Mouse (Mus musculus): ENCODE results near the gene Gm281. TPM values are rescaled to one million over a fixed set of nuclear protein-coding genes. Genes with fewer than 3 reads are reported as not detected.
"Not testable (repeated sequence)": the region's sequence is repeated elsewhere in the genome, so short reads cannot be mapped to it uniquely, and the experiment has no call there.

Gm281 gene
- total RNA-seq (2021), result not detected

GRCm38 (mm10) chr14:13914387-13915082 lies at the start of gene Gm281:
Gene Gm281, minus strand, starts transcription at chr14:13914478.
- intact Hi-C loops (cut with DNase I), result loop anchor here (10.0 kb wide), 1 partner anchor 700 kb away; no protein-coding TSS in a partner anchor
- no peak for DNase-seq (ENCODE audit: extremely low spot score in 1 of 2, low spot score in 2 of 2)

DNA sequence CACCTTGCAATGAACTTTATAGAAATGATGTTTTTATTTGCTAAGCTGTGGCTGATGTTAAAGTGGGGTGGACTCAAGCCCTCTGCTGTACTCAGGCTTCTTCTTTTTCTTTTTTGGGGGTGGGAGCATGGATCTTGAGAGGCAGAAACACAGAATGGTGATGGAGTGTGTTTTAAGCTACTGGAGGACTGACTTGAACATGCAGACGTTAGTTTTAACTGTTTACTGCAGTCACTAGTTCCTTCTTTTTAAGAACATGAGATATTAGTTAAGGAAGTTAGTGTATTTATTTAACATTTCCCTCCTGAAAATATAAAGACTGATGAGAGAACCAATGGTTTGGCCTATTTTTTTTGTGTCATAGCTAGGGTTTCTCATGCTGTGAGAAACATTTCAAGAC lies 49.2 kb upstream of the Gm281 start:
- DNase-seq (ENCODE audit: extremely low spot score in 1 of 2, low spot score in 2 of 2), result no peak
- intact Hi-C loops (cut with DNase I), result loop anchor here (5.0 to 10.0 kb wide), 2 partner anchors 51 to 134 kb away; no protein-coding TSS in a partner anchor

- intact Hi-C loops (cut with DNase I), result loop anchor here (5.0 to 10.0 kb wide), 2 partner anchors 52 to 135 kb away; no protein-coding TSS in a partner anchor
- DNase-seq (ENCODE audit: extremely low spot score in 1 of 2, low spot score in 2 of 2), result no peak
These were observed 48.2 kb upstream of the Gm281 start for GRCm38 (mm10) chr14:13962476-13962875.

DNA sequence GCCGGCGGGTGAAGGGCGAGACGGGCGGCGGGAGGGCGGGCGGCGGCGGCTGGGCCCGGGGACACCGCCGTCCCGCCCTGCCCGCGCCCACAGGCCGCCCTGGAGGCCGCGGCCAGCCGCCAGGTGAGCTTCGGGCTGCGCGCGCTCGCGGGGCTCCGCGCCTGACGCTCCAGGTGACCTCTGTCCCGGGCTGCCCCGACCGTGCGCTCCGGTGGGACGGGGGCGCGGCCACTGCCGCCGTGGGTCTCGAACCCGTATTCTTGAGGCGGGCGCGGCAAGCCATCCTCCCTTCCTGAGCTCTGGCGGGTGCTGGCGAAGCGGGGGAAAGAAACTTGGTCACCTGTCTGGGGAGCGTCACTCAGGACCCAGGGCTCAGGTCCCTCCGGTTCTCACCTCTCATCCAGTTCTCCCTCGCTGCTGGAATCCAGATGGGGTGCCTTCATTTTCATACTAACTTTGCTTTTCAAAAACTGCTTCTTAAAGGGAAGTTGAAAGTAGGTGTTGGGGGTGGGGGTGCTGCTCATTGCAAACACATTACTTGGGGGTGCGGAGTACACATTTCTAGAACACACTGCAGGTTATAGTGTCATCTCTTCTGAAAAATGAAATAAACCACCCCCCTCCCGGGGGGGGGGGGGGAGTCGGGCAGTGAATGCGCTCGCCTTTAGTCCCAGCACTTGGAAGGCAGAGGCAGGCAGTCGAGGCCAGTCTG lies 47.3 kb upstream of the Gm281 start, which contains the start of the genes Atxn7 and Thoc7:
Gene Atxn7, plus strand, starts transcription at position 40 of the 712 bp plus-strand sequence.
Gene Thoc7, minus strand, starts transcription at position 452 of the 712 bp plus-strand sequence.
- peak; percentile 11 to 62 for DNase-seq (ENCODE audit: extremely low spot score in 1 of 2, low spot score in 2 of 2)
- intact Hi-C loops (cut with DNase I), result loop anchor here (5.0 to 10.0 kb wide), 2 partner anchors 53 to 136 kb away; no protein-coding TSS in a partner anchor

DNA sequence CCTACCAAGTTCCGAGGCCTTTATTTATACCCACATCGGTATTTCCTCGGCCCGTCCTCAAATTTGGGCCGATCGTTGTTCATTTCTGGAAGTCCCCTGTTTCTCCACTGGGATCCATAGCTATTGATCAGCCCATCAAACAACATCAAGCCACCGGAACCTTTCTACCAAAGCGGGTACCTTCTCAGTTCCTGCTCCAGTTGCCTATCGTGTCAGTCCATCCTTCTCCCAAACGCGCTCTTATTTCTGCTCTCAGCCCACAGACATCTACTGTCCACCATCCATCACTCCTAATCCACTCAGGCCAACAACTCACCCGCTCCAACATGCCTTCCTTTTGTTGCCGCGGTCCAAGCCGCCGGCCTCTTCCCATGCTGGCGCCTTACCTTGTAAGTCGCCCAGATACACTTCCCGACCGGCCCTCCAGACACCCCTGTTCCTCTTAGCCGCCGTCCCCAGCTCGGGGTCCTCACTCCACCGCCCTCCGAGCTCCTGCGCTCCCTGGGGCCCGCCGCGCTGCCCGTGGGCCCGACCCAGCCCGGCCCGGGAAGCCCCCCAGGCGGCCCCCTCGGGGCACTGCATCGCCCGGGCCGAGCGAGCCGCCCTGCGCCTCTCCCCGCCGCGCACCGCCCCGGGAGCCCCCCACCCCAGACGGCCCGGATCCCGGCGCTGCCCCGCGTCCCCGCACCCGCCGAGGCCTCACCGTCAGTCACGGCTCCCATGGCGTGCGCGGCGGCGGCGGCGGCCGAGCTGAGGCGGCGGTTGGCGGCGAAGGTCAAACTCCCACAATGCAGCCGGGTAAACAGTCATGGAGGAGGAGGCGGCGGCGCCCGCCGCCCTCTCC lies 46.4 kb upstream of the Gm281 start:
- intact Hi-C loops (cut with DNase I), result loop anchor here (5.0 to 10.0 kb wide), 2 partner anchors 54 to 137 kb away; no protein-coding TSS in a partner anchor
- DNase-seq (ENCODE audit: extremely low spot score in 1 of 2, low spot score in 2 of 2), result peak; percentile 11 to 83

GRCm38 (mm10) chr14:13960079-13960478 lies 45.8 kb upstream of the Gm281 start:
- intact Hi-C loops (cut with DNase I), result loop anchor here (5.0 to 10.0 kb wide), 2 partner anchors 55 to 137 kb away; no protein-coding TSS in a partner anchor
- DNase-seq (ENCODE audit: extremely low spot score in 1 of 2, low spot score in 2 of 2), result peak in 1 of 2 experiments; percentile 51

DNA sequence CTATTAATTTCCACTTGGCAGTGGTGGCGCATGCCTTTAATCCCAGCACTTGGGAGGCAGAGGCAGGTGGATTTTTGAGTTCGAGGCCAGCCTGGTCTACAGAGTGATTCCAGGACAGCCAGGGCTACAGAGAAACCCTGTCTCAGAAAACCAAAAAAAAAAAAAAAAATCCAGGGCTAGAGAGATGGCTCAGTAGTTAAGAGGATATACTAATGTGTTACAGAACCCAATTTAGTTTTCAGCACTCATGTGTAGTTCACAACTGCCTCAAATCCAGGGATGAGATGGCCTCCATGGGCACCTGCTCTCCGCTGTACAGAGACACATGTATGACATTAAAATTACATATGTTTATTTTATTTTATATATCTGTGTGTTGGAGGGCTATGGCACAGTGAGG lies 37.9 kb upstream of the Gm281 start:
- intact Hi-C loops (cut with DNase I); DNase-seq (ENCODE audit: extremely low spot score in 1 of 2, low spot score in 2 of 2): not testable (repeated sequence)

GRCm38 (mm10) chr14:13950401-13950800 lies 36.1 kb upstream of the Gm281 start:
- intact Hi-C loops (cut with DNase I), result no loop called here
- peak in 1 of 2 experiments; percentile 36 for DNase-seq (ENCODE audit: extremely low spot score in 1 of 2, low spot score in 2 of 2)

DNA sequence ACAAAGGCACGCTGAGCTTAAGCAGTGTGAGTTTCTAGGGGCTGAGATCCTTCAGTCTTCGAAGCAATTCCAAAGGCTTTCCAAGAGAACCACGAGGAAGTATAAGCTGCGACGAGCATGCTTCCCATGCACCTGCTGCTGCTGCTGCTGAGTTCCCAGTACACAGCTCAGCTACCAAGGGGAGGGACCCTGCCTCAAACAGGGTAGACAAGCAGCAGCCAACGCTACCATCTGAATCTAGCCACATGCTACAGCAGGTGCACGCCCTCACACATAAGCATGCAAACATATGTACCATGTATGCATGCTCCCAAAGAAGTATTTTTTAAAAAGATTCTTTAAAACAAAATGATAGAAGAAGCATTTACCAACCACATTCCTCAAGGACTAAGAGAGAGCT lies 34.1 kb upstream of the Gm281 start:
- intact Hi-C loops (cut with DNase I), result loop anchor here (5.0 kb wide), 1 partner anchor 154 kb away; no protein-coding TSS in a partner anchor
- DNase-seq (ENCODE audit: extremely low spot score in 1 of 2, low spot score in 2 of 2), result no peak

GRCm38 (mm10) chr14:13944686-13945085 lies 30.4 kb upstream of the Gm281 start:
- DNase-seq (ENCODE audit: extremely low spot score in 1 of 2, low spot score in 2 of 2), result no peak
- intact Hi-C loops (cut with DNase I), result loop anchor here (5.0 kb wide), 1 partner anchor 158 kb away; no protein-coding TSS in a partner anchor

GRCm38 (mm10) chr14:13934052-13934371 lies 19.7 kb upstream of the Gm281 start:
- no peak for DNase-seq (ENCODE audit: extremely low spot score in 1 of 2, low spot score in 2 of 2)
- intact Hi-C loops (cut with DNase I), result no loop called here

DNA sequence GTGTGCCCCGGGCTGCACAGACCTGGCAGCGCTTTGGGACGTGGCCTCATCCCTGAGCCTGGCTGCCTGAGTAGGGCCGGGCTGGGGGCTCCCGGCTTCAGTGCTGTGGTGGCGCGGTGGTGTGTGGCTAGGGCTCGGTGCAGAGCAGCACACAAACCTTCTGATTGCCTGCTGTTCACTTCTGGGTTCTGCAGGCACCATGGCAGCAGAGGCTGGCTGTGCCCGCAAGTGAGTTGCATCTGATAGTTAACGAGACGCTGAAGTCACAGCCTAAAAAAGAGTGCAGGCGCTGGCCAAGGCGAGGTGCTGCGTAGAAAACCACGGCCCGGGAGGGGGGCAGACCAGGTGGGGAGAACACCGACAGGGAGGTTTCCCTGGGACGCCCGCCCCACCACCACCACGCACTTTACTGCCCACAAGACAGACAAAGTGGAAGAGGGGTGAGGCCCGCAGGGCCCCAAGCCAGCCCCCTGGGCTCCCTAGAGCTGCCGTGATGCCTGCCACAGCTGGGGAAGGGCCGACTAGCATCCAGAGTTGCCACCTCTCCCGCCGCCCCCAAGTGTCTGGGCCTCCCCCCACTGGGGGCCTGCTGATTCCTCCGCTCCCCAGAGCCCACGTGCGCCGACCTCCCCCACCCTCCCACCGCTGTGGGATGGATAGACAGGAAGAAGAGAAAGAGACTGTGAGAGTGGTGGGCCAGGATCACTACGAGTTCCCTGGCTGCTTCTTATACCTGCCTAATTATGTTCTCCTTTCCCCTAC lies 19.2 kb upstream of the Gm281 start:
- no peak for DNase-seq (ENCODE audit: extremely low spot score in 1 of 2, low spot score in 2 of 2)
- intact Hi-C loops (cut with DNase I), result no loop called here

GRCm38 (mm10) chr14:13917630-13918029 lies 3.4 kb upstream of the Gm281 start:
- peak; percentile 62 to 80 for DNase-seq (ENCODE audit: extremely low spot score in 1 of 2, low spot score in 2 of 2)
- intact Hi-C loops (cut with DNase I), result loop anchor here (2.0 to 10.0 kb wide), 2 partner anchors 561 to 703 kb away; no protein-coding TSS in a partner anchor

DNA sequence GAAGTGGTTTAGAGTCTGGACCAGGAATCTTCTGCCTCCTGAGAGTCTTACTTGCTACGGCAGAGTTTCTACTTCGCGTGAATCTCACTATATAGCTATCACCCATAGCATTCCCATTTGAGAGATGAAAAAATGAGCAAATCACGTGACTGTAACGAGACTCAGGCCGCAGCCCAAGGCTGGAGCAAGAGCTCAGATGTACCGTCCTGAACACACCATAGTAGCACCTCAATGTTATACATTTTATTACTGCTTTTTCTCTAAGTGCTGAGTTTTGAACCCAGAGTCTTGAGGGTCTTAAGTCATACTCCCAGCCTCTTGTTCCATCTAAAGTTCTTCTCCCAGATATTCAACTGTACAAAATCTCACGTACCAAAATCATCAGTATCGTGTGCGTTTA lies 2.9 kb upstream of the Gm281 start:
- intact Hi-C loops (cut with DNase I), result loop anchor here (2.0 to 10.0 kb wide), 2 partner anchors 560 to 702 kb away; no protein-coding TSS in a partner anchor
- no peak for DNase-seq (ENCODE audit: extremely low spot score in 1 of 2, low spot score in 2 of 2)

DNA sequence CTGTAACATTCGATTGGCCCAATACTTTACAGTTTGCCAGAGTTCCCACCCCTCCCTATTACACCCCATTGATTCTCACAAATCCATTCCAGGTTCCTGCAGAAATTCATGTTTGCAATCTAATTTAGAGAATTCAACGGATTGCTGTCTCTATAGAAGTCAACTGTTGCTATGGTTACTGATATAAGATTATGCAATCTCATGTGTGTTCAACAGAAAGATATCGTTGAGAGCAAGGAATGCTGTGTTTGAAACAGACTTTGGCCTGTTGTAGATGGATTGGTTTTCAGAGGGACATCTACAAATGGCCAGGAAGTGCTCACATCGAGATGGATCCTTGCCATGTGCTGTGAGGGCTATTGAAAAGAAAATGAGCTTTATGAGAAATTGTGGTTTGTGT lies 929 bp upstream of the Gm281 start:
- intact Hi-C loops (cut with DNase I), result loop anchor here (10.0 kb wide), 1 partner anchor 700 kb away; no protein-coding TSS in a partner anchor
- DNase-seq (ENCODE audit: extremely low spot score in 1 of 2, low spot score in 2 of 2), result no peak

- DNase-seq (ENCODE audit: extremely low spot score in 1 of 2, low spot score in 2 of 2), result no peak
- intact Hi-C loops (cut with DNase I), result loop anchor here (10.0 kb wide), 1 partner anchor 695 kb away; no protein-coding TSS in a partner anchor
These were observed 4.1 kb downstream of the Gm281 start for GRCm38 (mm10) chr14:13910148-13910547.

- no peak for DNase-seq (ENCODE audit: extremely low spot score in 1 of 2, low spot score in 2 of 2)
- intact Hi-C loops (cut with DNase I), result no loop called here
These were observed 7.1 kb downstream of the Gm281 start for GRCm38 (mm10) chr14:13907145-13907544.

DNA sequence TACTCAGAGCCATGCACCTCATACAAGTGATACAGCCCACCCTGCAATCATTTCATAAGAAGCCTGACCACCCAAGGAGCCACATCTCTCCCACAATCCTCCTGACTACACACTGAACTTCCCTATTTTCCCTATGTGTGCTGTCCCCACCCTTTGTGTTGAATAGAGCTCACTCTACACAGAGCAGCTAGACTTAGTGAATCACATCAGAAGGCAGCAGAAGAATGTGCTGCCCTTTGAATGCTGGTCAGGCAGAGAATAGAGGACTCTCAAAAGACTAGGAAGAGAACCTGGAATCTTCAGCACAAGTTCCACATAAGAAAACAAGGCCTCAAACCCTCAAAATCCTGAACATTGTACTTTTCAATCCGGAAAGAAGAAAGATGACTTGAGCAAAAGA lies 7.8 kb downstream of the Gm281 start:
- intact Hi-C loops (cut with DNase I), result no loop called here
- DNase-seq (ENCODE audit: extremely low spot score in 1 of 2, low spot score in 2 of 2), result no peak

Measured in left cerebral cortex, postnatal 10 days (tissue).